Mouse (Mus musculus) megakaryocyte, embryonic 14.5 days (primary cell): ENCODE measurements around the gene Fbxo44.

Experiments used
- FLI1 ChIP-seq: IDR thresholded peaks from 2 replicates; pipeline ENCODE4 v1.6.1; 2012; ENCODE audit warnings: low read length, inconsistent platforms, mixed read lengths
- GATA1 ChIP-seq: IDR thresholded peaks from 3 replicates; pipeline ENCODE4 v1.6.1; 2012; ENCODE audit warnings: mixed read lengths, low read length, inconsistent platforms, borderline replicate concordance

DNA sequence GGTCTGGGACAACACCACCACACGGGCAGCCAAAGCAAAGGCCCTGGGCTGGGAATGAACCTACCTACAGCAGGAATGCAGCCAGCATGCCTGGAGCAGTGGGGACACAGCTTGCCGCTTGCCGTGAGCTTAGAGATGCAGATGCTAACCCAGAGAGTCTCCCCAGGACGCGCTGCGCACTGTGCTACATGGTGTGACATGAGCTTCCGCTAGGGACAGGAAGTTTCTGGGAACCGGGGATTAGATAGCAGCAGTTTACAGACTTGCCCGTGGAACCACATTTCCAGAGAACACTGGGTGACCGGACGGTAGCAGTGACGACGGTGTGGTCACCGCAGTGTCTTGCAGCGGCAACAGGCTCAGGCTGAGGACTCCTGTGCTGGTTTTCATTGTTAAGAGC is 9.3 kb upstream of the Fbxo44 start:
- peak; percentile 96 for TF ChIP-seq GATA1
- TF ChIP-seq FLI1 = peak; percentile 66; the same call in 1 of the 2 replicates
